Mouse (Mus musculus) c-Kit-negative CD71-positive TER-119-positive erythroid progenitor cells, embryonic 14.5 days (primary cell): ENCODE measurements around the gene Nt5dc2.
A peak's percentile ranks its signal among the peaks of the same experiment; 100 is the strongest.

Experiments
- DNase-seq: peaks from one replicate; pipeline ENCODE4 v3.0.0-alpha.2; 2013; ENCODE audit warnings: low read depth, low spot score

The Nt5dc2 gene

GRCm38 (mm10) chr14:31130236-31131220 lies at the start of gene Nt5dc2:
Gene Nt5dc2, plus strand, starts transcription at chr14:31131053.
- no peak for DNase-seq

GRCm38 (mm10) chr14:31081147-31081546 lies 49.7 kb upstream of the Nt5dc2 start:
- no peak for DNase-seq

GRCm38 (mm10) chr14:31087433-31087832 lies 43.4 kb upstream of the Nt5dc2 start:
- DNase-seq, result no peak

DNA sequence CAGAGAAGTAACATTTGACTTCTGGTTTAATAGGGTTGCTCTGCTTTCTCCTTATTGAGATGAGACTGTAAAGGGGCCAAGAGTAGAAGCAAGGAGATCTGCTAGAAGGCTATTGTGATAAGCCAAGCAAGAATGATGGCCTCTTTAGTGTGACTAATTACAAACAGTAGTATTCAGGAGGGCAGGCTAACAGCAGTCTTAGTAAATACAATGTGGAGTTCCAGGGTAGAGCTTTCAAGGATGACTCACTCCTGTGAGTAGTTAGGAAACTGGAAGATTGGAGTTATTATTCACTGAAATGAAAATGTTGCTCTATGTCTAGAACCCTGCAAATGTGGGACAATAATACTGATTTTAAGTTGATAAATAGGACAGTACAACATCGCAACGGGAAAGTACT lies 42.3 kb upstream of the Nt5dc2 start:
- no peak for DNase-seq

DNA sequence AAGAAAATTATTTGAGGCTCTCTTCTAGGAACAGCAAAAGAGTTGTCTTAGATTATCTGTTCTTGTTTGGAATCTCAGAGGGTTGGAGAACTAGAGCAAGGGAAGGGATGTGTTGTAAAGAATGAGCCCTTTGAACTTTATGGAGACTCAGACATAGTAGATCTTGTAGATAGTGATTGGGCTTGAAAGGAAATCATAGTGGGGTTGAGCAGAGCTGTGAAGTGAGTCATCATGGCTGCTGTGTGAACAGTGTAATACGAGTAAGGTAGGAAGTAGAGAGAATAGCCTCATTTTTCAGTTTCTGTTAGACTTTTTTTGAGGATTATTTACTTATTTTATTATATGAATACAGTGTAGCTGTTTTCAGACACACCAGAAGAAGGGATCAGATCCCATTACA lies 40.9 kb upstream of the Nt5dc2 start:
- DNase-seq, result no peak

- DNase-seq, result no peak
Observed at GRCm38 (mm10) chr14:31105156-31105555, 25.7 kb upstream of the Nt5dc2 start.

DNA sequence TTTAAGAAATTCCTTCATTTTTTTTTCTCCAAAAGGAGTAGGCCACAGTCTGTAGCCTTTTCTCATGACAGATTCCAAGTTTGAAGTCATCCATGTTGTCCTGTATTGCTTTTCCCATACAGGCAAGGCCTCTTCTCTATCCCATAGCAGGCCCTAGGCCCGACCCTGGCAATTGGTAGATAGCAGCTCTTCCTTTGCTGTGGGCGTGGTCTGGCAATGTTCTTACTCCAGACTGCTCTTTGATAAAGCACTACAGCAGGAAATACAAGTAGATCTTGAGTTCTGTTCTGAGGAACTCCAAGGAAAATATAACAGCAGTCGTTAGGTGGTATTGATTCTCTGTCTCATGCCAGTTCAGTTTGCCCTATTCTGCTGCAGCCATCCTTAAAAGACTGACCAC lies 20.2 kb upstream of the Nt5dc2 start:
- no peak for DNase-seq

GRCm38 (mm10) chr14:31112187-31112586 lies 18.7 kb upstream of the Nt5dc2 start:
- no peak for DNase-seq

DNA sequence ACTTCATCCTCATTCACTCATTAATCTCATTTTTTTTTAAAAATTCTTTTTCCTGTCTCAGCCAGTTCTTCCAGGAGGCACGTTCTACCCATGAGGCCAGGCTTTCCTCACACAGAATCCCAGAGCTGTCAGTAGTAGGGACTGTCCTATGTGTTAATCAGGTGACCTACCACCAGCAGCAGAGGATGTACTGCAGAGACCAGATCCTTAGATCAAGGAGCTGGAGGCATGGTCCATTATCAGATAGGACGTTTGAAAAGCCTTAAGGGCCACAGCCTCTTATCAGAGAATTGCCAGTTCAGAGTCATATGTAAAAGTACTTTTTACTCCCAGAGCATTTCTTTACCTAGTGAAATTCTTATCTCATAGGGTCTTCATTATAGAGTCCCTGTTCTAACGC lies 16.8 kb upstream of the Nt5dc2 start:
- DNase-seq, result no peak

DNA sequence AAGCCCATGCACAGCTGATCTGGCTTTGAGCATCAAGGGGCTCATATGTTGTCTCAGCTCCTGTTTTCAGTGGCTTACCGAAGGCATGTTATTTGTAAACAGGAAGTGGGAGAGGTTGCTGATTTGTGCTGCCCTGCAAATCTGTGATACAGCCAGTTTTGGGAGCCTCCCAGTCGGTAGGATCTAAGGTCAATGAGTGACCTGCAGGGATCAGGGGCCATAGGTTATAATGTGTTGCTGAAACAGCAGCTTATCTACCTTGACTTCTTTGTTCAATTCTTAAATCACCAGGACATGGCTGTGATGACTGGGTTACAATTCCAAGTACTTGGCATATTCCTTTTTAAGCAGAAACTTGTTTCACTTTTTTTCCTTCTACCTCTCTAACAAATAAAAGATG lies 15.3 kb upstream of the Nt5dc2 start:
- DNase-seq, result no peak

DNA sequence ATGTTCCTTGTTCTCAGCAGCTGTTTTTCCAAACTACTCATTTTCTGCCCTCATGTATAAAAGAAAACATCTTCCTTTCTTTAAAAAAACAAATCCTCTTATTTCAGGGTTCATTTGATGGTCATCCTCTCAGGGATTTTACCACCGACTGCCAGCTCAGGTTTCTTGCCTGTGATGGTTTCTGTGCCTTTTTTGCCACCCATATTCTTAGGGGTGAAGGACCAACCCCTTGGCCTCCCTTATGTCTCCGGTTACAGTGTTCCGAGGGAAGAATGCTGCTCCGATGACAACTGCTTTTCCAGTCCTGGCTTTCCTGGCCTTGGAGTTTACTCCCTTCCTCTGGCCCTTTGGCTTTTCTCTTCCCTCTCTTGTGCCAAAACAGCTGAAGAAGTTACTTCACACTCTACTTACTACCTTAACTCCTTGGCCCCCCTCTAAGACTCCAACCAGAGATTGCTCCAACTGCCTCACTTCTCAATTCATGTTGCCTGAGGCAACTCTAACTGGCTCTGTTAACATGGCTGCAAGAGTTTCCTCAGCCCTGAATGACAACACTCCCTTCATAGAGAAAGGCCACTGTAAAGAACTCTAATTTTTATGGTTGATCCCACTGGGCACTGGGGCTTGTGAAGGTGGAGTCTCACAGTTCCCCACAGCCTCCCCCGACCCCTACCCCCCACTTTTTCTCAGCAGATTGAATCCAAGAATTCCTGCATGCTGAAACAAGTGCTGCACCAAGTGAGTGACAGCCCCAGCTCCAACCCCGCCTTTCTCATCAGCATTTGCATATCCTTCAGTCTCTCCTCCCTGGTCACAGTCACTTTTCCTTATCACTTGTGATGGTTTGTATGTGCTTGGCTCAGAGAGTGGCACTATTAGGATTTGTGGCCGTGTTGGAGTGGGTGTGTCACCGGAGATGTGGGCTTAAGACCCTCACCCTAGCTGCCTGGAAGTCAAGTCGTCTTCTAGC lies 5.5 kb upstream of the Nt5dc2 start:
- DNase-seq, result no peak

GRCm38 (mm10) chr14:31126826-31127225 lies 4.0 kb upstream of the Nt5dc2 start:
- no peak for DNase-seq

DNA sequence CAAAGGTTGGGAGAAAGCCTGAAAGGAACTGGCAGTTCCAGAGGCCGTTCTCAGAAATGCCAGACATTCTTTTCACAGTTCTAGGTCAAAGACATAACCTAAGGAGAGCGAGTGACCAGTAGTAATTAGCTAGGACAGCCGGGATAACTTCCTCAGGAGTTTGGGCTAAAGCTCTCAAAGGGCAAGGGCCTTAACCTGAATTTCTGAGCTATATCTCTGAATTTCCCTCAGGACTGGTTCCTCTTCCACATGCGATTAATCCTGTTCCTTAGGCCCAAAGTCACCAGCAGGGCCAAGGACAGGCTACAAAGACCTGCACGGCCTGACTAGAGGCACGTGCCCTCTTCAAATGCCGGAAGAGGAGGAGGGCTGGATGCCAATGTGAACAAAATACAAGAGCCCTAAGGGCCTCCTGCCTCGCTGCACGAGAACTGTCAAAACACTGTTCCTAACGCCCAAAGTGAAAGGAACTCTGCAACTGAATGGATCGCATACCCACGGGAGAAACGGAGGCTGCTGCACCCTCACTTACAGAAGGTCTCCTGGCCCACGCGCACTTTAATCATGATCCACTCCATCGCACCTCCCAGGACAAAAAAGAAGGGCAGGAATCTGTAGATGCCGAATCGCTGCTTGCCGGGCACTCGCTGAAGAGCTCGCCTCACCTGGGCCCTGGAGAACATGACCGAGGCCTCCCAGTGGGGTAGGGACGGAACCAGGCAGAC lies 2.6 kb upstream of the Nt5dc2 start:
- no peak for DNase-seq

GRCm38 (mm10) chr14:31128826-31129219 lies 2.0 kb upstream of the Nt5dc2 start, which contains the start of gene Smim4:
Gene Smim4, minus strand, starts transcription at chr14:31128956.
- peak; percentile 96 for DNase-seq

GRCm38 (mm10) chr14:31129326-31130235 lies 1.3 kb upstream of the Nt5dc2 start:
- DNase-seq, result no peak

DNA sequence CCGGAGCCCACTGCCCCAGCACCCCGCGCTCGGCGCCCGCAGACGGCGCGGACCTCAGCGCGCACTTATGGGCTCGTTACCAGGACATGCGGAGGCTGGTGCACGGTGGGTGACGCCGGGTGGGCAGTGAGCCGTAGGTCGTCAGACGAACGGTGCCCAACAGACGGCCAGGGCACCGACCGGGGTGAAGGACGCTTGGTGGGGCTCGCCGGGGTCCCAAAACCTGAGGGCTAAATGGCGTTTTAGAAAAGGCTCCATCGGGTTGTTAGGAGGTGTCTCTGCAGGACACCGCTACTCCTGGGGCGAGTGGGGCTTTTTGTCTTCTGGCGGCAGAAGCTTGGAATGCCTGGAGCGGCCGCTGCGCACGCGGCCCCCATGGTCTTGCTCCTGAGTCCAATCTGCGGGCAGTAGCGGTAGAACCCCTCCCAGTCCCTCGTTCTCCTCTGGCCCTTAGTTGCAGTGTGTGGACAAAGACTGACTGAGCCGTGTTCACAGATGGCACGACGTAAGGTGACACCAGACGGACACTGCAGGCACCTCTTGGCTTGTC lies 494 bp downstream of the Nt5dc2 start:
- DNase-seq, result no peak

GRCm38 (mm10) chr14:31132031-31132430 lies 1.2 kb downstream of the Nt5dc2 start:
- DNase-seq, result no peak

- DNase-seq, result no peak
Observed at GRCm38 (mm10) chr14:31132491-31132975, 1.7 kb downstream of the Nt5dc2 start.

DNA sequence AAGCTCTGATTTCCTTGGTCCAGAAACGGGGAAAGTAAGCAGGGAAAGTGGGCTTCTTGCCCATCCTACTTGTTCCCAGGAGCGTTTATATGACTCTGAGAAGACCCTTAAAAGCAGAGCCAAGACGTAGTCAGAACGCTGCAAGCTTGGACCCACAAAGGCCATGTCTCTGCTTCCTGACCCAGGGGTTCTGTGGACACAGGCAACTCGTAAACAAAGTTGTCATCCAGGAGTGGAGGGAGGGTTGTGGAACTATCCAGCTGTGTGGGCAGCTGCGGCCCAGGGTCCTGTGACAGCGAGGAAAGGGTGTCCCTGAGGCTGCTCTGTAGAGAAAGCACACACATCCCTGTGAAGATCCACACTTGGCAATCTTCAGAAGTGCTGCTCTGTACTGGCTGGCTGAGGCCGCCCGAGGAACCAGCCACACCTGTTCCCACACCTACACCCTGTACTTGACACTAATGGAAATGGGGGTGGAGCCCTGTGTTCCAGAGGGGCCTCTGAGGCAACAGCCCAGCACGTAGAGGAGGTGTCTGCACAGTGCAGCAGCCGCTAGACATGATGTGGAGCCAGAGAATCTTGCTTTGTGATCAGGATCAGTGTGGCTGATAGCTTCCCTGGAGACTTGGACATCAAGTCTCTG lies 2.3 kb downstream of the Nt5dc2 start:
- DNase-seq, result no peak
